Mouse (Mus musculus) lung, postnatal 10 days (tissue): ENCODE measurements around the gene Mesd.
A peak's percentile ranks its signal among the peaks of the same experiment; 100 is the strongest.
"Not testable (repeated sequence)": the region's sequence is repeated elsewhere in the genome, so short reads cannot be mapped to it uniquely, and the experiment has no call there.

Source experiments
- DNase-seq: peaks from one replicate; pipeline ENCODE4 v3.0.0; 2021

Mesd gene

GRCm38 (mm10) chr7:83882150-83882632, 2.1 kb upstream of the Mesd start:
- no peak for DNase-seq

- DNase-seq, result peak; percentile 77
Measured at GRCm38 (mm10) chr7:83882633-83883275, 1.5 kb upstream of the Mesd start.

- DNase-seq, result peak; percentile 88
Measured at GRCm38 (mm10) chr7:83883276-83884020, 818 bp upstream of the Mesd start.

GRCm38 (mm10) chr7:83884921-83885532, 761 bp downstream of the Mesd start:
- peak; percentile 26 for DNase-seq

- peak; percentile 16 for DNase-seq
Measured at GRCm38 (mm10) chr7:83885835-83886234, 1.6 kb downstream of the Mesd start.

- DNase-seq, result peak; percentile 32
Measured at GRCm38 (mm10) chr7:83886366-83887129, 2.3 kb downstream of the Mesd start.

- peak; percentile 49 for DNase-seq
Measured at GRCm38 (mm10) chr7:83889383-83889782, 5.1 kb downstream of the Mesd start.

GRCm38 (mm10) chr7:83889946-83890345, 5.7 kb downstream of the Mesd start:
- not testable (repeated sequence) for DNase-seq

- peak; percentile 100 for DNase-seq
Measured at GRCm38 (mm10) chr7:83891433-83892332, 7.4 kb downstream of the Mesd start.

- DNase-seq, result no peak
Measured at GRCm38 (mm10) chr7:83892333-83892669, 8.0 kb downstream of the Mesd start.

GRCm38 (mm10) chr7:83894348-83894747, 10.1 kb downstream of the Mesd start:
- no peak for DNase-seq

GRCm38 (mm10) chr7:83896077-83896740, 11.9 kb downstream of the Mesd start:
- no peak for DNase-seq

- DNase-seq, result no peak
Measured at GRCm38 (mm10) chr7:83898267-83898666, 14.0 kb downstream of the Mesd start.

- no peak for DNase-seq
Measured at GRCm38 (mm10) chr7:83900519-83900918, 16.3 kb downstream of the Mesd start.

- no peak for DNase-seq
Measured at GRCm38 (mm10) chr7:83901425-83901824, 17.2 kb downstream of the Mesd start.

GRCm38 (mm10) chr7:83902296-83903145, 18.3 kb downstream of the Mesd start:
- DNase-seq, result no peak

- DNase-seq, result no peak
Measured at GRCm38 (mm10) chr7:83904831-83905230, 20.6 kb downstream of the Mesd start.

GRCm38 (mm10) chr7:83911909-83912308, 27.6 kb downstream of the Mesd start:
- DNase-seq, result no peak

- no peak for DNase-seq
Measured at GRCm38 (mm10) chr7:83913405-83913932, 29.2 kb downstream of the Mesd start.

- no peak for DNase-seq
Measured at GRCm38 (mm10) chr7:83913995-83914394, 29.7 kb downstream of the Mesd start.
